Mouse (Mus musculus): ENCODE measurements at regions not wholly inside any gene's neighbourhood (a gene's known extent, or its start where the extent isn't known, plus 50 kb on each side); places are given as distances from the start of the nearest gene placed in this dataset.

DNA sequence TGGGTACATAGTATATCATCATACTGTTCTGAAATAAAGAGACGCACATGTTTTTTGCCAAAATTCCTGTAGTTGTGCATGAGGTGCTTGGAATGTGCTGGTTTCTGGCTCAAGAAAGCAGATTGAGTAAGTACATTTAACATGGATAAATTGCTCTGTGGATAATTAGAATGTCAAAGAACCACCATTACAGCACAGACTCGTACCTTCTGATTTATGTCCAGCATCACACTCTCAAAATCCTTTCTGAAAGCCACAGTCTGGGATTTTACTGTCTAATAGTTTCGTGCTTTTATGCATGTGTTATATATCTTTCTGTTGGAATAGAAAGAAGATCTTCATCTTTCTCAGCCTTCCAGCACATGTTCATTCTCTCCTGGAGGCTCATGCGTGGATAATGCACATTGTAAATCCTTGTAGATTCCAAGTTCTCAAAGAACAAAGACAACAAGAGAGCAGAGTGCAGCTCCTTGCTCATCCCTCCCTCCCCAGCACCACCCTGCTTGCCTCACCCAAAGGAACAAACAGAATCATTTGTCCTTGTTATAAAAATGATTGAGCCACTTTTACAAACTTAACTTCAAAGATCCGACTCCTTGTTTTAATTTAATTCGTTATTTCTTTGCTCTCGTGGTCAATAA lies 348.9 kb upstream of the Ctso start:
- TF ChIP-seq CTCF (conservative IDR thresholded peaks at IDR 0.05; ENCODE audit: low read length) (no peak), NANOG (IDR thresholded peaks at IDR 0.05; ENCODE audit: borderline replicate concordance, low read length) (no peak), POU5F1 (IDR thresholded peaks at IDR 0.05; ENCODE audit: borderline replicate concordance, low read length) (no peak)

All from E14TG2a.4 (cell line).